Mouse (Mus musculus) olfactory bulb, adult 2 months (tissue): Measurements from ENCODE around the gene Apeh. TPM values are rescaled to one million over a fixed set of nuclear protein-coding genes. Genes with fewer than 3 reads are reported as not detected.

Source experiments
- H3K27ac ChIP-seq: fragments of 200-500 bp; 2 replicates; pipeline ENCODE4 v1.5.1; 2012; ENCODE audit warnings: low read depth, low read length; ENCODE audit not compliant: insufficient read depth
- H3K4me1 ChIP-seq: fragments of 200-500 bp; 2 replicates; pipeline ENCODE4 v1.6.1; 2012; ENCODE audit warnings: low read length; ENCODE audit not compliant: control insufficient read depth, insufficient read depth
- H3K4me3 ChIP-seq: fragments of 200-500 bp; 2 replicates; pipeline ENCODE4 v1.5.1; 2012; ENCODE audit warnings: mild to moderate bottlenecking, low read depth, low read length, moderate library complexity; ENCODE audit not compliant: insufficient read depth
- CTCF ChIP-seq: fragments of 200-500 bp; IDR thresholded peaks from 2 replicates; pipeline ENCODE4 v1.5.1; 2012; ENCODE audit warnings: low read depth, mild to moderate bottlenecking, low read length, moderate library complexity; ENCODE audit not compliant: insufficient read depth
- POLR2A ChIP-seq: fragments of 200-500 bp; IDR thresholded peaks from 2 replicates; pipeline ENCODE4 v1.6.1; 2012; ENCODE audit warnings: mild to moderate bottlenecking, low read depth, low read length, moderate library complexity; ENCODE audit not compliant: insufficient read depth
- WGBS: fragments of 180-500 bp; shearing (Covaris S2); methylation state at CpG from one replicate; pipeline ENCODE4 v1.1.7; 2018; 5-methylcytosine and 5-hydroxymethylcytosine counted together
- polyA plus RNA-seq: library from polyadenylated mRNA; stranded (reverse); fragments of >200 nt; gene quantifications from 2 replicates; pipeline ENCODE4 v1.2.4, GENCODE M21; 2012; ENCODE audit warnings: low replicate concordance; ENCODE audit not compliant: missing spikeins, insufficient read depth, insufficient read length

Gene Apeh
- polyA plus RNA-seq, 1 experiment = not detected

DNA sequence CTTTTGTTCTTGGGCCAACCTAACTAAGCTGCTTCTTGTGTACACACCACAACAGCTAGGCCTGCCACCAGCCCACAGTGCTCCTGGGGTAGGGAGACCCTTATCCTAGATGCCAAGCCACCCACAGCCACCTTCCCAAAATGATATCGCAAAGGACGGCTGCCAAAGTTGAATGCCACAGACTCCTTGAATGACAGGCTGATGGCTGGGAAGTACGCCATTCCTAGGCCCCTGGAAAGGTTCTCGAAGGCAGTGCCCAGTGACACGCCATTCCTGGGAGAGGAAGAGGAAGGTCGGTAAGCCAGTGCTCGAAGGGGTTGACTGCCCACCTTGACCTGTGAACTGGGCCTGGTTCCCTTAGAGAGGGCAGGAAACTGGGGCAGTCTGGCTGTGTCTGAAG, 24.9 kb downstream of the Apeh start:
- H3K27ac ChIP-seq = no peak overlapping the region
- H3K4me1 ChIP-seq = peaks cover 12% of the 10 kb centered on the region
- H3K4me3 ChIP-seq = no peak overlapping the region
- 82% methylated on average over 7 of the region's 7 CpGs for WGBS
- TF ChIP-seq POLR2A = no peak
- no peak for TF ChIP-seq CTCF

DNA sequence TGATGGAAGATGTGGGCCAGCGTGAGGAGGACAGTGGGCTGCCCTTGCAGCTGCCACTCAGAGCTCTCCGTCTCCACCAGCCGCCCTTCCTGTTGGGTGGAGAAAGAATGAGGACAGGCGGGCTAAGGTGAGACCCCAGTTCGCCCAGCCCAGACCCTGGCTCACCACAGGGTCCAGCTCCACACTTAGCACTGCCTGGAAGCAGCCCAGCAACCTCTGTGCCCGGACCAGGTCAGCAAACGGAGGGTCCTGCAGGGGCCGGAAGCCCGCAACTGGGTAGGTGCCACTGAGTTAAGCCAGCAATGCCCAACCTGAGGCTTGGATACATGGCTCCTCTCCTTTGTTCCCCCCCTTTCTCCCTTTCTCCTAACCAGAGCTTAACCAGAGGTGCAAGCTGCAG, 25.4 kb downstream of the Apeh start:
- no peak overlapping the region for H3K27ac ChIP-seq
- TF ChIP-seq CTCF (no peak), POLR2A (no peak)
- WGBS = 92% methylated on average over 9 of the region's 9 CpGs
- peaks cover 12% of the 10 kb centered on the region for H3K4me1 ChIP-seq
- H3K4me3 ChIP-seq = no peak overlapping the region

- TF ChIP-seq POLR2A = no peak
- peak; percentile 39; the same call in 1 of the 2 replicates for TF ChIP-seq CTCF
- H3K4me1 ChIP-seq = peaks cover 7% of the 10 kb centered on the region
- no peak overlapping the region for H3K4me3 ChIP-seq
- 19% methylated on average over 8 of the region's 8 CpGs for WGBS
- no peak overlapping the region for H3K27ac ChIP-seq
Measured at GRCm38 (mm10) chr9:108067900-108068299, 26.5 kb downstream of the Apeh start.

DNA sequence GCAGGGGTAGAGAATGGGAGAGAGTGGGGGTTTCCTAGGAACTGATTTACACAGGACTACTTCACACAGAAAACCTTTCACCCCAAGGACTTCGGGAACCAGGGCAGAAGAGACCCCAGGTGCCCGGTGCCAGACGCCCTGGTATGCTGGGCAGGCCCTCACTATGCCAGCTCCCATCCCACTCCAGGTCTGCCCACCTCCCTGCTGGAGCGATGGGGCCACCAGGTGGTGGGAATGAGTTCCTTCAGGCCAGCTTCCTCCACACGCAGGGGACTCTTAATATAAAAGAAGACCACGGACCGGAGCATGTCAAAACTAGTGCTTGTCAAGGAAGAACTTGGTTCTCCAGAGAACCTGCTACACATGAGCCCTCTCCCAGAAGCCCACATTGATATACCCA, 27.2 kb downstream of the Apeh start:
- H3K27ac ChIP-seq = no peak overlapping the region
- H3K4me3 ChIP-seq = no peak overlapping the region
- TF ChIP-seq CTCF (no peak), POLR2A (no peak)
- peaks cover 3% of the 10 kb centered on the region for H3K4me1 ChIP-seq
- 86% methylated on average over 7 of the region's 7 CpGs for WGBS

DNA sequence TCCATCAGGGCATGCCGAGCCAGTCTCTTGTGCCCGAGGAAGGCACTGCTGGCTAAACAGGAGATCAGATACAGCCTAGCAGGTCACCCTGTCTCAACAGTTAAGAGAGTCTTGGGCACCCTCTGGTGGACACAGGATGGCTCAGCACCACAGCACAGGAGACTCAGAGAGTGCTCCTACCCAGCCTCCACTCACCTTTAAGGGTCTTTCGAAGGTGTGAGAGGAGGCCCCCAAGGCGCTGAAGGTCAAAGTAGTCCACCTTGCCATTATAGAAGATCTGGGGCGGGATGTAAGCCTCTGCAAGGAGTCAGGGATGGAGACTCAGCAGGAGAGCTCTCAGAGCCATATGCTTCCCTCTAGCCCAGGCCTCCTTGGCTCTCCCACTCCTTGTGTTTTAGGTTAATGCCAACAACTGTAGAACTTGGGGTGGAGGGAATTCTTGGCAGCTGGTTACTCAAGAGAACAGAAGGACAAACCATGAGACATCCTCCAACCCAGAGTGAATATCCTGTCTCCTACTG, 28.9 kb downstream of the Apeh start:
- WGBS = 43% methylated on average over 5 of the region's 5 CpGs
- peaks cover 3% of the 10 kb centered on the region for H3K4me1 ChIP-seq
- H3K4me3 ChIP-seq = no peak overlapping the region
- H3K27ac ChIP-seq = no peak overlapping the region
- TF ChIP-seq CTCF (peak; percentile 60; the same call in 1 of the 2 replicates), POLR2A (no peak)

- TF ChIP-seq POLR2A (no peak), CTCF (no peak)
- Histone ChIP-seq H3K27ac (no peak overlapping the region), H3K4me1 (peaks cover 3% of the 10 kb centered on the region), H3K4me3 (no peak overlapping the region)
- whole genome bisulfite sequencing = 93% methylated on average over 12 of the region's 12 CpGs
Measured at GRCm38 (mm10) chr9:108063361-108063760, 31.0 kb downstream of the Apeh start.

GRCm38 (mm10) chr9:108062142-108062541, 32.3 kb downstream of the Apeh start:
- H3K27ac ChIP-seq = no peak overlapping the region
- WGBS = 82% methylated on average over 3 of the region's 3 CpGs
- no peak for TF ChIP-seq POLR2A
- no peak for TF ChIP-seq CTCF

GRCm38 (mm10) chr9:108058291-108058690, 36.1 kb downstream of the Apeh start:
- no peak for TF ChIP-seq CTCF
- TF ChIP-seq POLR2A = no peak
- WGBS = 90% methylated on average over 9 of the region's 9 CpGs

More at GRCm38 (mm10) chr9:108062142-108062541, 32.3 kb downstream of the Apeh start:
- Histone ChIP-seq H3K4me1 (no peaks in the 10 kb centered on the region), H3K4me3 (no peak overlapping the region)

DNA sequence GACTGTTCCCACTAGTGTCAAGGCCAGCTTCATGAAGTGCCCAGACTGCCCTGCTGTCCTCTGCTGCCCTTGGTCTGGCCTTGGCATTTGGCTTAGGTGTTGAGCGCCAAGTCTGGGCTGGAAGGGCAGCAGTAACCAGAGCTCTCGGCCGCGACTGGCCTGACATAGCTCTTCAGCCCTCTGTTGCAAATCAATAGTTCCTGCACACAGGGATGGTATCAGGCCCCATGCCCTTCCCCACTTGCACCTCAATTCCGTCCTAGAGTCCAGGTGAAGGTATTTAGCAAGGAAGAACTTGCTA, 37.2 kb downstream of the Apeh start:
- no peak for TF ChIP-seq POLR2A
- no peak for TF ChIP-seq CTCF
- H3K4me1 ChIP-seq = peaks cover 8% of the 10 kb centered on the region
- WGBS = 82% methylated on average over 5 of the region's 5 CpGs

More at GRCm38 (mm10) chr9:108058291-108058690, 36.1 kb downstream of the Apeh start:
- H3K27ac ChIP-seq = no peak overlapping the region
- H3K4me1 ChIP-seq = peaks cover 2% of the 10 kb centered on the region
- no peak overlapping the region for H3K4me3 ChIP-seq

DNA sequence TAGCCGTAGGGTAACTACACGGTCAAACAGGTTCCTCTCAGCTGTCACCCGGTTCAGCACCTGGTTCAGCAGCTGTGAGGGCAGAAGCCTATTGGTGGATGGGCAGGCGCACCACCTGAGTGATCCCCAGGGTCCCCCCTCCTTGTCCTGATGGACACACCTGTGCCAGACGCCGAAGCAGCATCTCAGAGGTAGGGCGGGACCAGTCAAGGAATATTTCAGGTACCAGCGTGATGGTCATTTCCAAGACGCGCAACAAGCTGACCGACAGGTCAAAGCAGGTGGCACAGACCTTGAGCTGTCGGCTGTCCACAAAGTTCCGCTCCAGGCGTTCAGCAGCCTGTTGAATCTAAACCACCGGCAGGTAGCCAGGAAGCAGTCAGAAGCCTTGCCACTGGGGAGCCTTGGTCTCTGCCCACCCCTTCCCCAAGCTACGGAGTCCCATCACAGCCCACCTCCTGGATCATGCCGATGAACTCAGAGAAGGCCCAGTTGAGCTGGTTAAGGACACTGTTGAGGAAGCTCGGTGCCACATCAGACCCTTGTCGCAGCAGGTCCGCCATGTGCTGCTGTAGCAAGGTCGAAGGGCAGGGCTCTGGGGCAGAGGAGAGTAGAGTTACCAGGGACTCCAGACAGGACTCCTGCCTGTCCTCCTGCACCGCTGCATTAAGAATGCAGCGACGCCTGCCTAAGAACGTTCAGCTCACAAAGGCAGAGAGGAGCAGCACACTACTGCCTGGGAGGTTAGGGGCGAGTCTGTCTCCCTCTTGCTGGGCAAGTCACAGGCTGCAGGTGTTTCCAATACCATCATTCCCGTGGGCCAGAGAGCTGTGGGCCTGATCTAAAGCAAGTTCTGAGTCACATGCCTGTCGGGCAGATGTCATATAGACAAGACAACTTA, 37.8 kb downstream of the Apeh start:
- Histone ChIP-seq H3K4me1 (peaks cover 8% of the 10 kb centered on the region), H3K27ac (no peak overlapping the region), H3K4me3 (no peak overlapping the region)
- WGBS = 80% methylated on average over 28 of the region's 28 CpGs
- TF ChIP-seq CTCF (no peak), POLR2A (no peak)

More for the DNA sequence above, 37.2 kb downstream of the Apeh start:
- H3K4me3 ChIP-seq = no peak overlapping the region
- H3K27ac ChIP-seq = no peak overlapping the region
